In genomic region chr11:12999279-12999678, GRCm38 (mm10) we compare ENCODE assay signal across 19 mouse cellular contexts.
DNase-seq lines count a peak whose midpoint lies in the region; ATAC-seq and TF ChIP-seq lines count a peak whose summit lies in the region.
"Had no signal": no experiment of that assay in that cellular context is flagged by ENCODE, and none has a peak within 500 bp of the region (broad histone marks: within the 10 kb centered on the region; RNA-seq: fewer than 3 reads in every experiment).

No protein-coding gene starts in this region.

- no peaks in the 10 kb centered on the region for H3K36me3 ChIP-seq in heart, embryonic 11.5 days (ENCODE audit: control insufficient read depth, insufficient read depth, low read length)
- H3K36me3 ChIP-seq in testis, adult 2 months (ENCODE audit: control insufficient read depth, insufficient read depth, low read length), result no peaks in the 10 kb centered on the region
- H3K36me3 ChIP-seq: G1E had no signal

- ATAC-seq in heart, embryonic 11.5 days (replicated peaks; ENCODE audit: insufficient number of reproducible peaks, low FRiP score, low TSS enrichment), result no peak
- ATAC-seq: activated CD4-positive, CD25-positive, alpha-beta regulatory T cell, adult 4 months; CD4-positive, CD25-positive, alpha-beta regulatory T cell, adult 4 months; Patski had no signal

- H3K27me3 ChIP-seq in heart, embryonic 11.5 days (ENCODE audit: control insufficient read depth, insufficient read depth, low read length), result no peaks in the 10 kb centered on the region
- no peaks in the 10 kb centered on the region for H3K27me3 ChIP-seq in testis, adult 2 months (ENCODE audit: control insufficient read depth, insufficient read depth, low read length)
- H3K27me3 ChIP-seq: CH12.LX had no signal

- no peak overlapping the region for H3K27ac ChIP-seq in heart, embryonic 11.5 days (ENCODE audit: low read depth, low read length)
- no peak overlapping the region for H3K27ac ChIP-seq in testis, adult 2 months (ENCODE audit: control insufficient read depth, insufficient read depth, low read depth, low read length)

- no peak overlapping the region for H3K4me2 ChIP-seq in heart, embryonic 11.5 days

- no peak for TF ChIP-seq POLR2A in testis, adult 2 months (IDR thresholded peaks at IDR 0.05; ENCODE audit: control insufficient read depth, low read depth, low read length)

- 76% methylated on average over 7 of the region's 7 CpGs for WGBS in heart, embryonic 11.5 days (ENCODE audit: insufficient replicate concordance)

- H3K4me3 ChIP-seq in heart, embryonic 11.5 days (ENCODE audit: low read depth, low read length), result no peak overlapping the region
- peak overlapping the region; percentile 26 for H3K4me3 ChIP-seq in testis, adult 2 months (ENCODE audit: control insufficient read depth, low read depth, low read length)

- DNase-seq in heart, adult 11 months, result peak; percentile 81
- DNase-seq in testis, postnatal 14 days (ENCODE audit: low spot score), result no peak
- DNase-seq: adrenal gland, adult 2 months; adrenal gland, adult 8-10 months; adrenal gland, postnatal 10 days; adrenal gland, postnatal 14 days; adrenal gland, postnatal 25 days; adrenal gland, postnatal 36 days; B cell, adult 2 months; cerebellum, adult 11 months; cerebellum, adult 11-12 months; cerebellum, adult 18-20 months had no signal

- H3K9ac ChIP-seq in heart, embryonic 11.5 days (ENCODE audit: low read depth, low read length), result no peak overlapping the region

- peaks cover 3% of the 10 kb centered on the region; the same call in 1 of the 2 replicates for H3K4me1 ChIP-seq in heart, embryonic 11.5 days (ENCODE audit: control insufficient read depth, insufficient read depth, low read length)
- no peaks in the 10 kb centered on the region for H3K4me1 ChIP-seq in testis, adult 2 months (ENCODE audit: control insufficient read depth, insufficient read depth, low read length)

- TF ChIP-seq CTCF in testis, adult 2 months (IDR thresholded peaks at IDR 0.05; ENCODE audit: control insufficient read depth, insufficient read depth, insufficient replicate concordance, low read depth, low read length), result no peak

- no peaks in the 10 kb centered on the region for H3K9me3 ChIP-seq in heart, embryonic 11.5 days (replicated peaks; ENCODE audit: control insufficient read depth, low read length)
- H3K9me3 ChIP-seq: G1E had no signal
